Mouse (Mus musculus) embryonic stem cell, embryonic (primary cell): ENCODE measurements at regions not wholly inside any gene's neighbourhood (a gene's known extent, or its start where the extent isn't known, plus 50 kb on each side); places are given as distances from the start of the nearest gene placed in this dataset.
"Not testable (repeated sequence)": the region's sequence is repeated elsewhere in the genome, so short reads cannot be mapped to it uniquely, and the experiment has no call there.

Experiments
- CTCF ChIA-PET, 4 experiments: fragments of 300-600 bp in 2 of 4; fragments of 350-600 bp in 2 of 4; sonication (Branson Sonifier 250); formaldehyde crosslinking; loops; one replicate each; lab custom pipeline; 2022; ENCODE audit warnings: inconsistent platforms in 2 of 4; lab: Charles Lee
- POLR2A ChIA-PET, 4 experiments: fragments of 300-600 bp in 2 of 4; fragments of 350-600 bp in 2 of 4; sonication (Branson Sonifier 250); formaldehyde crosslinking; loops; one replicate each; lab custom pipeline; 2022; ENCODE audit warnings: antibody characterized with exemption in 4 of 4, inconsistent platforms in 1 of 4; lab: Charles Lee

DNA sequence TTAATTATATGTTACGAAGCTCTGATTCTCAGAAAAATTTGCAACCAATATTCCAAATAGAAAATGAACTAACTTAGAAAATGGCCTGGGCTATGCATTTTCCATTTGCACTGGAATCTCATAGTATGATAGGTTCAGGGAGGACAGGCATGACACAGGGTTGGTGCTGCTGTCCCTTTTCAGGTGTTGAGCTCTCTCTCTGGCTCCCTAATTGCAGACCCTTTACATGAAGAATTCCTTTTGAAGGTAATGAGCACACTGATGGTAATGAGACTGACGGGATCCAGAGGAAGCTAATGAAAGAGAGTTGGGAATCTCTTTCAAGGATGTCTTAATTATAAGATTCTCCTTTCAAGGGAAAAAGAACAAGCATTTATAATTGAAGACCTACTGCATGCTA lies 87.6 kb downstream of the Serpinb8 start:
- ChIA-PET POLR2A (no interaction called here), CTCF (no interaction called here)

DNA sequence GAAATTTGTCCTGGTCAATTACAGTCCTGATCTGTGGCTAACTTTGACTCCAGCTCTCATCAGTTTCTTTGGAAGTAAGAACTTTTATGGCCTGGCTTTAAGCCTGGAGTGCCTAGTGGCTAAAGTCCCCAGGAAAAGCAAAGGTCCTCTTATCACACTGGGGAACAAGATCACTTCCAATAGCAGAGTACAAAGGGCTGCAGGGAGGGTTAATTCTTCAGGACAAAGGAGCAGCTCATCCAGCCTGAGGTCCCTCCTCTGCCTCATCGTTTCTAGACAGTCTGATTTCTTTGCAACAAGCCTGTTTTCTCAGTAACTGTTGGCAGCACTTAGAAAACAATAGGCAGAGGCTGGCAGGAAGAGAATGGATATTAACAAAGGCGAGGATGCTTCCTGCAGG lies 107.1 kb downstream of the Serpinb8 start:
- POLR2A ChIA-PET: no interaction called here
- CTCF ChIA-PET: no interaction called here

DNA sequence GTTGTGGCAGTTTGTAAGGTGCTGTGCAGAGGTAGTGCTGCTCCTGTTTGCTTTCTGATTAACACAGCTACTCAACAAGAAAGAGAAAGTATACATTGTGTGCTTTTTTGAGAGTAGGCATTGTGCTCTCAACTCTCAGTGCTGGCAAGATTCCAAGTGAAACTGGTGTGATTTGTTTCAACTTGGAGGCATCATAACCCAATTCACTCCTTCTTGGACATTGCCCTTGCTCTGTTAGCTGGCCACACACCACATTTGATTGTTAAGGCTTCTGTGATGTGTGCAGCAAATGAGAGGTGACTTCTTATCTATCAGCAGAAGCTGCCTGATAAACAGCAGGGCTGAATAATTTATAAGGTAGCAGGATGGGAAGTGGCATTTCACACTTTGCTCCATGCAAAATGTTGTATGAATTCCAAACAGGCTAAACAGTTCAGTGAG lies 116.3 kb downstream of the Serpinb8 start:
- CTCF ChIA-PET: no interaction called here
- POLR2A ChIA-PET: no interaction called here

DNA sequence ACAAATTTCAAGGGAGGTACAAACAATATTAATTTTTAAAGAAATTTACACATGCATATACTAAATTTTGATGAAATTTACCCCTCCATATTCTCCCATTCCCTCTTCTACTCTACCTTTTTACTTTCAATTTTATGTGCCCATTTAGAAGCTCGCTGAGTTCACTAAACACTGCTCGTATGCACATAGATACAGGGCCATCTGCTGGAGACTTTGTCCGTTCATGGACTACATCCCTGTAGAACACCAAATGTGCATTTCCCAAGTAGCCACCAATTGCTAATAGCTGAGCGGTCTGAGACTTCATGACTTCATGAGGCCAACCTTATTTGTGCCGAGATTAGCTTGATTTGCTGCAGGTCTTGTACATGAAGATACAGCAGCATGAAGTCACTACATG lies 118.8 kb downstream of the Serpinb8 start:
- POLR2A ChIA-PET: no interaction called here

DNA sequence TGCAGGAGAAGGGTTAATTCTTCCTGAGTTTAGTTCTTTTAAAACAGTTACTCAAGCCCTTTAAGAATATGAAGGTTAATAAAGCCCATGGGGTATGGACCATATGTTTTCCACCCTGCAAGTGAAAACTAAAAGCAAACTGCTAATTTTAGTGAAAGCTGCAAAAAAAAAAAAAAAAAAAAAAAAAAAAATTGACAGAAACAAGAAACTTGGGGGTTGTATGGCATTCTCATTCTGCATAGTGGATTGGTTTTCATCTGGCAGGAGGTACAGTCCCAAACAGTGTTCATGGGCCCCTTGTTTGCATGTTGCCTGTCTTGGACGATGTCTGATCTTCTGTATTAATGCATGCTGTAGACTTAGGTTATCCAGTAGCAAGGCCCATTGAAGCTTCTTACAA lies 125.1 kb downstream of the Serpinb8 start:
- ChIA-PET CTCF (interaction anchor here in 1 of 4 experiments (0.7 kb wide), 1 partner anchor 1162 kb away, joined by 5 read pairs; no protein-coding TSS in a partner anchor), POLR2A (no interaction called here)

More for the DNA sequence above, 118.8 kb downstream of the Serpinb8 start:
- CTCF ChIA-PET: no interaction called here

DNA sequence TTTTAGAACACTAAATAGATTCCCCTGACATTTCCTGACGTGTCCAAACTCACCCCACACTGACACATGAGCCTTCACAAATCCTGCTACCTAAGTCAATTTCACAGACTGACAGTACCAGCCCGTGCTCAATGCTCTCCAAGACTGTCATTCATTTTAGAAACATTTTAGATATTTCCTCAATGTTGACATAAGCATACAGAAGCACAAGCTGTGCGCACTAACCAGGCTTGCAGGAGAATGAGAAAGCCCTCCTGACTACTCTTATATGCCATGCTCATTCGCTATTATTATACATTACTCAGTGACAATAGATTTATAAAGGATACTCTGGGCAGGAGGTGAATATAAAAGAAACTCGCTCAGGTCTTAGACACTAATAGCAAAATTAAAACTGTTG lies 129.5 kb downstream of the Serpinb8 start:
- POLR2A ChIA-PET: no interaction called here
- CTCF ChIA-PET: no interaction called here

DNA sequence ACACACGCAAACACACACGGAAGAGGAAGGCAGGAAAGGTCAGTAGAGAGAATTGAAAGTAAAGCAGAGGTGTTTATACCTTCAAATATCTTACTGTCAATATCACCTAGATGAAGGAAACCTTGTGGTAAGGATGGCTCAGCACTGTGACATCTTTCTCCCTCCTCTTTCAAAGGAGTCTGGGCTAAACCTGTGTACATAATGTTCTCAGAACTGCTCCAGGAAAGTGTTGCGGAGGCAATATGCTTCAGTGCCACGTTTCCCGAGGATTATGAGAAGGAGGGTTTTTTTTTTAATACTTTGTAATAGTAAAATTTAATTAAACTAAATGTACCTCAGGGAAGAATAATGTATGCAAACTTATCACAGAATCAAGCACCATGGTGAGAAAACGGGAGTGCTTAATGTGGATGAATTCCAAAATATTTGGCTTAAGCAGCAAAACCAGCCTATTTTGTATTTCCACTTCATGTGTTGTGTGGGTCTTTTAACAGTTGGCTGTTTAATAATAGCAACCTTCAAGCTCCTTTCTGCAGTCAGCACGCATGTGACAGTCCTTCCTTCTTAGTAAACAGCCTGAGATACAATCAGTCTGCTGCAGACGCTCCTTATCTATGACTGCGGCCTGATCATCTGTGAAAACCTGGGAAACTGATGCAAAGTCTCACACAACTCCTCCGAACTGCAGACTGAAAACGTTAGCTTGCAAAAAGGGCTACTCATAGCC lies 138.5 kb downstream of the Serpinb8 start:
- CTCF ChIA-PET: no interaction called here
- POLR2A ChIA-PET: no interaction called here

DNA sequence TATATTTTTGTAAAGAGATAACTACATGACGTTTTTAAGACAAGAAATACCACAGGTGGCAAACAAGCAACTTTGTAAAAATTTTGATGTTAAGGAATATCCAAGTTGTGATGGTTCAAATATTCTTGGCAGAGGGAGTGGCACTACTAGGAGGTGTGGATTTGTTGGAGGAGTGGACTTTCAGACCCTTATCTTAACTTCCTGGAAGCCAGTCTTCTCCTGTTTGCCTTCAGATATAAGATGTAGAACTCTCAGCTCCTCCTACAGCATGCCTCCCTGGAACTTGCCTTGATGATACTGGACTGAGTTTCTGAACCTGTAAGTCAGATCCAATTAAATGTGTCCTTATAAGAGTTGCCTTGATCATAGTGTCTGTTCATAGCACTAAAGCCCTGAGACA lies 175.5 kb downstream of the Serpinb8 start:
- ChIA-PET POLR2A (no interaction called here), CTCF (no interaction called here)

DNA sequence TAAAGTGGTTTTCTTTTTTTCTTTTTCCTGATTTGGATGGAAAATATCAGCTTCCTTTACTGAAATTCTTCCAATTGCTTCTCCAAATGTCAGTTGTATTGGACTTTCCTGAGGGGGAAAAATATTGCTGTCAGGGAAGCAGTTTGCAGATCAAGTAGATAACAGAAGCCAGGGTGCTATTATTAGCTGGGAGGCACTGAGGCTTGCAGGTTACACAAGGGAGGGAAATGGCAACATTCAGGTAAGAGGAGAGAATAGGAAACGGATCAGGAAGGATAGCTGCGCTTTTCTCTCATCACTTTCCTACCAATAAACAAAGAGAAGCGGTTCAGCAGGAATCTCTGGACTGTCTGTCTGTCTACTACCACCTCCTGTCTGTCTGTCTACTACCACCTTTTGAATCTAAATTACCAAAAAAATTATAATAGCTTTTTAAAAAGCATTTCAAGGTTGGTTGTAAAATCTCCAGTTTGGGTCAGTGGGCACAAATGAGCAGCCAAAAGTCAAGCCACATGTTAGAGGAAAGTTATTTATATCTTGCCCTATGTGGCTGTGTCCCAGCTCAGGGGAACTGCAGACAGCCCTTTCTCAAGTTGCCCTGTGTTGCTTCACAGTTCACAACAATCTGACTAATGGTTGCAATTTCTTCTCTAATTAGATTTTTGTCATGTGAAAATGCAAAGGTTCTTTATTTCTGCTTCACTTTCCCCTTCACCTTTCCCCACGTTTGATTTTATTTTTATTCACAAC lies 177.6 kb downstream of the Serpinb8 start:
- CTCF ChIA-PET: no interaction called here
- POLR2A ChIA-PET: no interaction called here

DNA sequence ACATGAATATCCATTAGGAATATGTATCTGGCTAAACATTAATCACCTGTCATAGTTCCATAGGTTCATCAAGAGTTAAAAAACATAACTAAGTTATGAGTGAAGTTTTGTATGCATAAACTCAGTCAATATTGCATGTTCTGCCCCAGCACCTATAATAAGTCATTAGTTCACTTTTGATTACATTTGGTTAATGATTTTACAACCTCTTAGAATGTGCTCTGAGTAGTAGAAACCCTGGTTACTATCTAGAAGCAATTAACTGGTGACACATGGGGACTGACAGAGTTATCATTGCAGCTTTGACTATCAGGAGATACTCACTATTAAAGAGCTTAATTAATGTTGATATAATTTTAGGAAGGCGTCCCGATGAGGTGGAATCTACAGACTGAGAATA lies 183.2 kb downstream of the Serpinb8 start:
- CTCF ChIA-PET: no interaction called here
- POLR2A ChIA-PET: no interaction called here

DNA sequence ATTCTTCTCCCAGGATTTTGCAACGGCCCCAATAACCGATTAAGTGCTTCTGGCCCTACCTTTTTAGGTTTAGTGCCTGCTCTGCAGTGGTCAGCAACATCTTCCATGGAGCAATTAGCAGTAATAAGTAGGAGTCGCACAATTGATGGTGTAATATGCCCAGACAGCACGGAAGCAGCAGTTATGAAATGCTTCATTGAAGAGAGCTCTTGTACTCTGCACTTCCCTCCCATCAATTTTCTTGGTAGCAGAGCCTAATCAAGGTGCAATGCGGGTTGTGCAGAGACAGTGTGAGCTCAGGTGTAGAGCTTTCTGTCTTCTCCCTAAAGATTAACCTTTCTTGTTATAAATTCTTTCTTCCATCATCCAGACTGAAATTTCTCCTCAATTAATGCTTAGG lies 193.3 kb downstream of the Serpinb8 start:
- POLR2A ChIA-PET: no interaction called here
- CTCF ChIA-PET: no interaction called here

DNA sequence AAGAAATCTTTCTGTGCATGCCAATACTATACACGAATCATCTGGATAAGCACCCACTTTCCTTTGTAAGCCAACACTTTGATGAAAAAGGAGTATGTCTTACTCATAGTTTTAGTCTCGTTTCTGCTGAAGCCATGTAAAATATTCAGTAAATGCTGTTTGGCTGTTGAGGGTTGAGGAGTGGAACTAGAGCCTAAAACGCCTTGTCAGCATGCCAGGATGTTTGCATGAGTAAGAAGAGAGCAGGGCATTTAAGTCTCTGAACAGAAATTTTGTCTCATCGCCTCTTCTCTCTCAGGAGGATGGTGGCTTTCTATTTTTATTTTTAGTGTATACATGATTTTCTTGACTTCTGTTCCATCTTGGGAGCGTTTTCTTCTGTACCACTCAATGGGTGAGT lies 216.0 kb downstream of the Serpinb8 start:
- CTCF ChIA-PET: no interaction called here
- POLR2A ChIA-PET: no interaction called here

DNA sequence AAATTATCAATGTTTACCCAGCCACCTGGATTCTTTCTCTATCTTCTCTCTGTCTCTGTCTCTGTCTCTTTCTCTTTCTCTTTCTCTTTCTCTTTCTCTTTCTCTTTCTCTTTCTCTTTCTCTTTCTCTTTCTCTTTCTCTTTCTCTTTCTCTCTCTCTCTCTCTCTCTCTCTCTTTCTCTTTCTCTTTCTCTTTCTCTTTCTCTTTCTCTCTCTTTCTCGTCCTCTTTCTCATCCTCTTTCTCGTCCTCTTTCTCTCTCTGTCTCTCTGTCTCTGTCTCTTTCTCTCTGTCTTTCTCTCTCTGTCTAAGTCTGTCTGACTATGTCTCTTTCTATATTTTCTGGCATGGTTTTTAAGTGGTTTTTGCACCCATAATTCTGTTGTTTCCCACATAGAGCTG lies 217.6 kb downstream of the Serpinb8 start:
- CTCF ChIA-PET, POLR2A ChIA-PET: not testable (repeated sequence)

DNA sequence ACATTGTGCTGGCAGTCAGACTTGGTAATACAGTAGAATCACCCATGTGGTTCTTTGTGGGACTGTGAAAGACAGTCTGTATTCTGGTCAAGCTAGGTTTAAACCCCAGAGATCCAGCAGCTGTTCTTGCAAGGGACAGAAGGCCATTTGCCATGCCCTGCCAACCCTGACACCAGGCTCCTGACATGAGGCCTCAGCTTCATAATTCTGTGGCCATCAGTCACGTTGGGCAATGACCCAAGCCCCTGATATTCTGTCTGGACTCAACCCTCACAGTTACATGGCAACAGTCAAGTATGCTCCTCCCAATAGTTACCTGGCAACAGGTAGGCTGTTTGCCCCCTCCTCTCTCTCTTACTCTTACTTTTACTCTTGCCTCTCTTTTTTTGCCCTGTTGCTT lies 221.3 kb downstream of the Serpinb8 start:
- ChIA-PET POLR2A (no interaction called here), CTCF (no interaction called here)

DNA sequence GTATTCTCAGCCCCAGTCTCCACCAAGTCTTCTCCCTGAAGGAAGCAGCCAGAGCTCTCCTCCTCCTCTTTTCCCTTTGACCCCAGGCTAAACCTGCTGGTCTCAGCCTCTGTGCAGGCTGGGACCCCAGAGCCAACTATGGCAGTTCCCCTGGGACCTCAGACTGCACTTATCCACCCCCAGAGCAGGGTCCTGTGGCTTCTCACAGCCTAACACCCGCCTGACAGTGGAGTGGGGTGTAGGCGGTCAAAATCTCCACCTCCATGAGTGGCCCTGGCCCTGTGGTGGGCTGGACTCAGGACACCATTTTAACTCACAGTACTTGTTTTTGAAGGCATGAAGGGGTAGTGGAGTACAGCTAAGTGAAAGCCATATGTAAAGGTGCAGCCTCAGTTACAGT lies 222.1 kb downstream of the Serpinb8 start:
- POLR2A ChIA-PET: no interaction called here

DNA sequence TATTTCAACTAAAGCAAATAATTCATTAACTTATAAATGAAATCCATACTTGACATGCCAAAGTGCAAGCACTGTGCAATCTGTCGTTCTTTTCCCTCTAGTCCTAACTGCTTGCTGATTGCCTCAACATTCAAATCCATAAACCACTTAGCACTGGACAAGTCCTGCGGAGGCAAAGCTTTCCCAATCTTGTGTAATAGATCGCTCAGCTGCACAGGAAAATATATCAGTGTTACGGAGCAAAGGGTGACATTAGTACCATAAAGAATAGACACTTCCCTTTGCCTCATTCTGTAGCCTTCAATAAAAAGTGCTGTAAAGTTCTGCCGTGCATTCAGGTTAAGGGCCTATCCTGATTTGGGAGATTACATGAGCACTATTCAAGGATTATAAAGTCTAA lies 248.1 kb downstream of the Serpinb8 start:
- CTCF ChIA-PET: no interaction called here

More for the DNA sequence above, 222.1 kb downstream of the Serpinb8 start:
- CTCF ChIA-PET: no interaction called here

DNA sequence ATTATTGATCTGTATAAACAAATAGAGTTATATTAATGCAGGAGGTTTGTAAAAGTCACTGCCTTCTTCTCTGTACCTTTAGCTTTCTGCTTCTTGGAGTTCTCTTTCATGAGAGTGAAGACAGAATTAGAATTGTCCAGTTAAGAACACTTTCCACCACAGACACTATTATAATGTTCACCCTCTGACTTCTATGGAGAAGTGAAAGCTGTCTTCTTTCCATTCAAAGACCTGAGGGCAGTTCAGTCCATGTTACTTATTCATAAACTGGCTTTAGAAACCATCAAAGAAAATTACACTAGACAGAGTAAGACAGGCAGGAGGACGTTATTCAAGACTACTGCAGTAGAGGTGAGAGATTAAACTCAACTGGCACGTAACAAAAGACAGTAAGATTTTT lies 262.6 kb downstream of the Serpinb8 start:
- POLR2A ChIA-PET: no interaction called here
- CTCF ChIA-PET: no interaction called here

More for the DNA sequence above, 248.1 kb downstream of the Serpinb8 start:
- POLR2A ChIA-PET: no interaction called here

DNA sequence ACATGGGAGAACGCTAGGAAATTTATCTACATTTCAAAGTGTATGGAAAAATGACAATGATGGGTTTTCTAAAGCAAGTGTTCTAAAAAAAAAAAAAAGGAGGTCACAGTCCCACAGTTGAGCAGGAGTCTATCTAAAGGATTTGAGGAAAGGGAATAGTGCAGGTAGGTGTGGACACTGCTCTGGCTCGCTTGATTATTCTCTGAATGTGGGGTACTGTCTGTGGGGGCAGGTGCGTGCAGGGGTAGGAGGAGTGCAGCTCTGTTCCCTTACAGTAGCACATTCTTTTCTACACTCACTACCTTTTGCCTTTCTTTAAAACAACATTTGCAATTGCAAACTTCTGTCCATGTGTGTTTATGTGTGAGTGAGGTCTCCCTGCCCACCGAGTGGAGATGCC lies 263.2 kb downstream of the Serpinb8 start:
- ChIA-PET CTCF (no interaction called here), POLR2A (no interaction called here)

DNA sequence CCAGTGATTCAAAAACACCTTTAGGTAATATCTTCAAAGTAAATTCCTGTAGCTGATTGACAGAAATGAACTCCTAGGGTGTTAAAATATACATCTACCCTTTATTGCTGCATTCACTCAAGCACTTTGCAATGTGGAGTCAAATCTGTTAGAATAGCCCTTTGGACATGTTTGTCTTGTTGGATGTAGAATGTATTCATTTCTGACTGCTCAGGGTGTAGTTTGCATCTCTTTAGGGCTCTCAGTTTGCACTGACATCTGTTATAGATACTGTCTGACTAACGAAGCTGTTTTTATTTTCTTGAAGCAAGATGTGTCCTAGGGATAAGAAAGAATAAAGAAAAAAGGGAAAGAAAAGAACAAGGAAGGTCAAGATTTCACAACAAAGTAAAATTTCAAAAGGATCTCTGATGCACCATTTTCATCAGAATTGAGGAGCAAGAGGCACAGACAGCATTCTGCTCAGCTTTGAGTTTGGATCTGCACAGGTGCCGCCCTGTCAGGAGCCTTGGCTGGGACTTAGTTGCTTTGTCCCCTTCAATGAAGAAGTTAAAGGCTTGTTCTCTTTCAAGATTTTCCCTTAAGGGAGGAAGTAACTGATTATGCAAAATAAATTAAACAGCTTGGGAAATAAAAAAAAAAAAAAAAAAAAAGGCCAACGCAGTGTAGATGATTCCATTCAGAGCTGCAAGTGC lies 308.1 kb downstream of the Serpinb8 start:
- POLR2A ChIA-PET: no interaction called here
- CTCF ChIA-PET: interaction anchor here in 1 of 4 experiments (0.6 kb wide), 1 partner anchor 202 kb away, joined by 4 read pairs; no protein-coding TSS in a partner anchor

DNA sequence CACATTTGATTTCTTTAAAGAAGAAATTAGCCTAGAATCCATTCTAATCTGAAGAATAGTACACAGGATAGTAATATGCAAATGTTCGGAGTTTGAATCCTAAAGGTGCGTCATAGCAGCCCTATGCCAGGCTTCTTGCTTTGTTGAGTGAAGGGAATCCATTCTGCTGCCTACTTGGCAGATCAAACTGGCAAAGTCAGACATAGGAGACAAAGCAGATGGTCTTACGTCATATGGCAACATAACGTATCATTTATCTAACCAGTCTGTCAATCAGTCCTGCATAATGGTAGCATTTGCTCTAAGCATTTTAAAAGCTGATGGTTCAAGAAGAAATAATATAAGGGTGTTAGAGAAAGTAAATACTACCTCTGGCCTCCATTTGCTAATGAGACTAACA lies 309.5 kb downstream of the Serpinb8 start:
- ChIA-PET POLR2A (no interaction called here), CTCF (no interaction called here)
